Mouse (Mus musculus): ENCODE measurements around the gene Gm3604.
"Not testable (repeated sequence)": the region's sequence is repeated elsewhere in the genome, so short reads cannot be mapped to it uniquely, and the experiment has no call there.

Gm3604 gene

DNA sequence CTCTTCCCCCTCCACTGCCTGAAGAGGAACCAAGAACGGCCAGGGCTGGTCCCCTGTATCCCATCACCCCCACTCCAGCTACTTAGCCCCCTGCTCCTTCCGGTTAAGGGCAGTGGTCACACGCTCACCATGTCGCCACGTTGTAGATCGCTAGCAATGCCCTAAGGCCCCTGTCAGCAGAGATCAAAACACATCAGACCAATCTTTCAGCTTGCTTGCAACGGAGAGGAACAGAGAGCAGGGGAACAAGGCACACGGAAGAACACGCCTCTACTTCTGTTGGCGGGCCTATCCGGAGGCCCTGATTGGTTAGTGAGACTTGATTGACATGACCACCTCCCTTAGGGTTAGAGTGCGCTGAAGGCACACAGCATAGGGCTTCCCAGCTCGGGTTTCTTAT lies at the start of gene Gm3604:
Gene Gm3604, minus strand, starts transcription at position 226 of the 400 bp plus-strand sequence.
- DNase-seq (ENCODE audit: low read depth, low spot score): peak; percentile 52

DNA sequence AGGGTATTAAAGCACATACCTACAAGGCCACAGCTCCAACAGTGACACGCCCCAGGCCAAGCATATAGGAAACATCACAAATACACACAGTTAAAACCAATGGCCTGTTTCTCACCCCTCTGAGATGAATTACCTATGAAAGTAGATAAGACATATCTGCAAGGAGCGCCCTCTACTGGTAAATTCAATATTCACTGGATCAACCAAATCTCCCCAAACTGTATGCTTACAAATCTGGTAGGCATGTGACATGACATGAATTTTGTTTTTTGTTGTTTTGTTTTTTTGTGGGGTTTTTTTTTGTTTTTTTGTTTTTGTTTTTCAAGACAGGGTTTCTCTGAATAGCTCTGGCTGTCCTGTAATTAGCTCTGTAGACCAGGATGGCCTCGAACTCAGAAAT lies 16.2 kb upstream of the Gm3604 start:
- not testable (repeated sequence) for DNase-seq (ENCODE audit: low read depth, low spot score)

DNA sequence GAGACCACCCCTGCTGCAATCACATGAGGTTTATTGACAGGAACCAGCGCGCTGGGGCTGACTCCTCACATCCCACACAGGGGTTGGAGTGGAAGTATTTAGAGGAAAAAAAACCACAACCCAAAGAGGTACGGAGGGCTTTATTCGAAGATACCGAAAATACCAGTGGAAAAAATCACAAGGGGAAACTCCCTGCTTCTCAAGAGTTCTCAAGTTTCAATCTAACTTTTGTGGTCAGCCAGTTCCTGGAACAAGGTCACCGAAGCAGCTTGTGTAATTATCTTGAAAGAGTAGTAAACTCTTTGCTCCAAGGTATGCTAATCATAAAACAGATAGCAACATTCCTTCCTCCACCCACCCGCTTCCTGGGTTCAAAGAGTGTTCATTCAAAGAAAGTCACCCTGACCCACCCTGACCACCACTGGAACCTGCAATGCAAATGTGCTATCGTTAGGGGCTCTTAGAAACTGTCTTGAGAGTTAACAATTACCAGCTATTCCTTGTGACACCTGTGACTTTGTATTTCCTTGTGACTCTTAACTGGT lies 7.2 kb upstream of the Gm3604 start:
- not testable (repeated sequence) for DNase-seq (ENCODE audit: low read depth, low spot score)

DNA sequence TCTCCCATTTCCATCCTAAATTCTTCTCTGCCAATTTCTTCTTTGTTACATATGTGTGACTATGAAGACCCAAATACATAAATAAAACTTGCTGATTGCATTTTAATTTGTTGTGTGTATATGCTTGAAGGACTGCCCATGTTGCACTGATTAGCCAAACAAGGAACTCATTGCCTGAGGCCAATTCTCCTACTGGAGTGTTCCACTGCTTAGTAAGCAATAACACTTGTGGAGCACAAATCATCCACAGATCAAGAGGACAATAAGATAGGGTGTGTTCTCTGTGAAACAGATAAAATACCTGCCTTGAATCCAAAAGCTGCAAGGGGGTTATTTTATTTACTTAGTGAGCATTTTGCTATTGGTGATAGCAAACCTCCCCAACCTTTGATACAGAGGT lies 51.2 kb downstream of the Gm3604 start:
- no peak for DNase-seq (ENCODE audit: low read depth, low spot score)

DNA sequence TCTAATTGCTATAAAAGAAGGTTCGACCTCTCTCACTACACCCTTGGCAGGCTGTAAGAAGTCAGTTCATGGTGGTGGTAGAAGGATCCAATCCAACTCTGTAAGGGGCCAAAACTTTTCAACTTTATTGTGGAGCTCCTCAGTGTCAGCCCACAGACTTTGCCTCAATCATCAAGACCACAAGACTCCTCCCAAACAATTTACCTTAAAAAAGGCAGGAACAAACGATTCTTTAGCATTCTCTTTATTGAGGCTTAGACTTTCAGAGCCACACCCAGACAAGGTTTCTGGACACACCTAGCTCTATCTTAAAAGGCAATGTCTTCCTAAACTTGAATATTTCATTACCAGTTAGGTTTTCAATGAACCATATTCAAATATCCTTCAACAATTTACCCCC lies 51.6 kb downstream of the Gm3604 start:
- no peak for DNase-seq (ENCODE audit: low read depth, low spot score)
